Mouse (Mus musculus) C2C12 (cell line): ENCODE measurements at regions not wholly inside any gene's neighbourhood (a gene's known extent, or its start where the extent isn't known, plus 50 kb on each side); places are given as distances from the start of the nearest gene placed in this dataset.

Experiments used
- CEBPB ChIP-seq: IDR thresholded peaks from one replicate; pipeline ENCODE4 v1.6.1; 2011; ENCODE audit warnings: low read depth, mild to moderate bottlenecking, control low read depth, moderate library complexity
- CTCF ChIP-seq: IDR thresholded peaks from one replicate; pipeline ENCODE4 v1.5.1; 2011; ENCODE audit not compliant: control insufficient read depth, insufficient read depth, insufficient read length
- FOSL1 ChIP-seq: IDR thresholded peaks from one replicate; pipeline ENCODE4 v1.8.0; 2011; ENCODE audit warnings: mild to moderate bottlenecking, low read length; ENCODE audit not compliant: poor library complexity, insufficient read depth, severe bottlenecking
- MAX ChIP-seq: IDR thresholded peaks from one replicate; pipeline ENCODE4 v1.6.1; 2011; ENCODE audit warnings: mild to moderate bottlenecking, control low read depth
- USF1 ChIP-seq: IDR thresholded peaks from one replicate; pipeline ENCODE4 v1.6.1; 2011; ENCODE audit warnings: low read depth, mild to moderate bottlenecking, control low read depth, moderate library complexity

DNA sequence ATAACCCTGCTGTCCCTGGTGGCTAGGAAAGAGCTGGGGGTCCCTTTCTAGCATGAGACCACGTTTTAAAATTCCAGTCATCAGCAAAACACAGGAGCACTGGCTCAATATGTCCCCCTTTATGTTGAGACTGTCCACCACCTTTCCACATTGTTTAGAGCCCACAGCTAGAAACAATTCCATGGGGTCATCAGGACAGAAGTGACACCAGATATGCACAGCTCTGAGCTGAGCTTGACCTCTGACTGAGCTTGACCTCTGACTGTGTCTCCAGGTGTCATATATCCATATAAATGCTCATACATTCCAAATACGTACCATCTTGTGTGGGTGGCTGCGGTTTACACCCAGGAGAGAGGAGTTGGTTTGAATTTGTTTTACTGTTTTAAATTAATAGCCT lies 262.1 kb upstream of the Ppargc1a start:
- TF ChIP-seq CEBPB (no peak), MAX (no peak), CTCF (no peak), USF1 (no peak), FOSL1 (no peak)
